Mouse (Mus musculus): Measurements from ENCODE around the gene Usmg5.
"Not testable (repeated sequence)": the region's sequence is repeated elsewhere in the genome, so short reads cannot be mapped to it uniquely, and the experiment has no call there.

The Usmg5 gene

GRCm38 (mm10) chr19:47090550-47091156 lies at the start of gene Usmg5, which contains the start of gene Pdcd11:
TSS of gene Usmg5 (minus strand) at chr19:47090647.
TSS of gene Pdcd11 (plus strand) at chr19:47090768.
- ATAC-seq (ENCODE audit: low TSS enrichment), result peak; percentile 97

DNA sequence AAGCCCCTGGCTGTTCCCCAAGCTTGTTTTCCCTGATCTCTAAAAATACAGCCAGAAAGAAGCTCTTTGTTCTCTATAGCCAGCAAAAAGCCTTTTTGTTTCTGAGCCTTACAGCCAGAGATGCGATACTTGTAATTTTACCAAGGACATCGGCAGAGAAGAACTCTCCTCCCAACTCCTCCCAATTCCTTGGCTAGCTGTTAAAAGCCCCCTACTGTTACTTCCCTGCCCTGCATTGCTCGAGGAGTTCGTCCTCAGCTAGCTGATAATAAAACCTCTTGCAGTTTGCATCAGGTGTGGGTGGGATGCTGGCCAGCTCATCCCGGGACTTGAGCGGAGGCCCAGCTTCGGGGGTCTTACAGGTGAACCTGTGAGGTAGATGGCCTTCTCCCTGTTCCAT lies 49.2 kb upstream of the Usmg5 start:
- not testable (repeated sequence) for ATAC-seq (ENCODE audit: low TSS enrichment)

- ATAC-seq (ENCODE audit: low TSS enrichment), result peak; percentile 50
Observed at GRCm38 (mm10) chr19:47137771-47138421, 47.4 kb upstream of the Usmg5 start, which contains the start of gene Calhm2. TSS of gene Calhm2 (minus strand) at chr19:47138294.

DNA sequence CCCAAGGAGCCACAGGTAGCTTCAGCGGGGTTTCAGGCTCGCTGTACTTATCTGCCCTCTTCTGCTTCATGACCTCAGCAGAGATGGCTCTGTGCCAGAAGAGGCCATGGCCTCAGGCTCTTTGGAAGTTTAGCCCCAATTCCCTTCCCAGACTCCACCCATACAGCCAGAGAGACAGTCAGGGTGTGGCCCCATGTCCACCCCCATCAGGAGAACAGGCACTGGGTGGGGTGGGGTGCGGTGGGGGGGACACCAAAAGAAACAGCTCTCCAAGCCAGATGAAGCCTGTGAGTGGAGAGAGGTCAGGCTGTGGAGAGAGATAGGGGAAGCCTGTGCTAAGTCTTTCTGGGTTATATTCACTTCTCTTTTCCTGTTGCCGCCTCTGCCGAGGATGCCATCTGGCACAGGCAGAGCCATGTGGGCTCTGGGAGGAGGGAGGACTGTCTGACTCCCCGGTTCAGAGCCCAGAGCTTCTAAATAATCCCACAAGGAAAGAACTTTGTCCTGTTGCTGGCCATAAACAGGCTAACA lies 46.7 kb upstream of the Usmg5 start:
- peak; percentile 64 for ATAC-seq (ENCODE audit: low TSS enrichment)

GRCm38 (mm10) chr19:47136170-47136569 lies 45.7 kb upstream of the Usmg5 start:
- ATAC-seq (ENCODE audit: low TSS enrichment), result no peak

DNA sequence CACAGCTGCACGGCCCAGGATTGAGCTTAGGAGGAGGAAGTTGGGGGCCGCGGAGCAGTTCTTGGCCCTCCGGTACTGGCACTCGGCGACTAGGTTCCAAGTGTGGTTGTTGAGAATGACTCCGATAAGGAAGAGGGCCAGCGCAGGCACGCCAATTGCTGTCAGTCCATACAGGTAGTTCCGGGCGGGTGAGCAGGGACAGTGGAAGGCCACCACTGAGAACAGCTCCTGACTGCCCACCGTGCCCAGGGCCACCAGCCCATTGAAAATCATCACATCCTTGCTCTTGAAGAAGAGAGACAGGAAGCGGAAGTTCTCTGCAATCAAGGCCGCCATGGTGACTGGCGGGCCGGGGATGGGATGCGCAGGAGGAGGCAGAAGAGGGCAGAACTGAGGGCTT lies 45.1 kb upstream of the Usmg5 start:
- ATAC-seq (ENCODE audit: low TSS enrichment), result no peak

GRCm38 (mm10) chr19:47133161-47133560 lies 42.7 kb upstream of the Usmg5 start:
- peak; percentile 44; the same call in 1 of the 2 replicates for ATAC-seq (ENCODE audit: low TSS enrichment)

- no peak for ATAC-seq (ENCODE audit: low TSS enrichment)
Observed at GRCm38 (mm10) chr19:47130551-47131125, 40.2 kb upstream of the Usmg5 start.

GRCm38 (mm10) chr19:47128835-47129234 lies 38.4 kb upstream of the Usmg5 start:
- no peak for ATAC-seq (ENCODE audit: low TSS enrichment)

DNA sequence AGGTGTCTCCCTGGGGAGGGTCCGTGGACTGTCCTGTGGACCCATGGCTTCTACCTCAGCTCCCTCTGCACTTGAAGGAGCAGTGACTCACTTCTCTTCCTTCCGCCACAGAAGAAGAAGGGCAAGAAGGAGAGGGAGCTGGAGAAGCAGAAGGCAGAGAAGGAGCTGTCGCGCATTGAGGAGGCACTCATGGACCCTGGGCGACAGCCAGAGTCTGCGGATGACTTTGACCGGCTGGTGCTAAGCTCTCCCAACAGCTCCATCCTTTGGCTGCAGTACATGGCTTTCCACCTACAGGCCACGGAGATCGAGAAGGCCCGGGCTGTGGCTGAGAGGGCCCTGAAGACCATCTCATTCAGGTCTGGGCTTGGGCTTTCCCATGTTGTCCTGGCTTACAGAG lies 37.7 kb upstream of the Usmg5 start:
- peak; percentile 38 for ATAC-seq (ENCODE audit: low TSS enrichment)

GRCm38 (mm10) chr19:47122802-47123201 lies 32.4 kb upstream of the Usmg5 start:
- no peak for ATAC-seq (ENCODE audit: low TSS enrichment)

DNA sequence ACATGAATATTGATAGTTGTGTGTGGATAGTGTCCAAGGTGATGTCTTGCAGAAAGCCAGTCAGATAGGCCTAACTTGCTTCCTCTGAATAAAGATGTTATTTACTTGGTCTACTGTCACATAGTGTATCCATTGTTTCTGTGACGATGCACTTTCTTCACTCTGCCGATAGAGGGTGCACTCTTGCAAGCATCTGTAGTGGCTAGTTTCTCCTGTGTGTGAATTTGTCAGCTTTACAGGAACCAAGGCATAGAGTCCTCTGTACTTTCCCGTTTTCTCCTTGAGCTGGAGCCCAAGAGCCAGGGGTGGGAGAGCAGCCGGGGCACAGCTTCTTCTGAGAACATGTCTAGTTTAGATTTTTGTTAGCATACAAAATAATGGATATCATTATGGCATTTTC lies 30.6 kb upstream of the Usmg5 start:
- peak; percentile 65 for ATAC-seq (ENCODE audit: low TSS enrichment)

DNA sequence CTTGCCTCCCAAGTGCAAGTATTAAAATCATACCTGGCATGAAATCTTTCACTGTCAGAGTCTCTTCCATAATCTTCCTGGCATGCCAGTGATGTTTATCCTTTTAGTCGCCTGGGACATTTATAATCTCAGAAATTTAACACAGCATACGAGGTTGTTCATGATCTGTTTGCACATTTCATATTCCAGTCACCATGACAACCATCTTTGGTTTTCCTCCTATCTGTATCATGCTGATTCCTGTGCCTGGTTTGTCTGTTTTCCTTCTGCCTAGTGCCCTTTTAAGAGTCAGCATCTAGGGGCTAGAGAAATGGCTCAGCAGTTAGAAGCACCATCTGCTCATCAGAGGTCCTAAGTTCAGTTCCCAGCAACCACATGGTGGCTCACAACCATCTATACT lies 28.2 kb upstream of the Usmg5 start:
- no peak for ATAC-seq (ENCODE audit: low TSS enrichment)

DNA sequence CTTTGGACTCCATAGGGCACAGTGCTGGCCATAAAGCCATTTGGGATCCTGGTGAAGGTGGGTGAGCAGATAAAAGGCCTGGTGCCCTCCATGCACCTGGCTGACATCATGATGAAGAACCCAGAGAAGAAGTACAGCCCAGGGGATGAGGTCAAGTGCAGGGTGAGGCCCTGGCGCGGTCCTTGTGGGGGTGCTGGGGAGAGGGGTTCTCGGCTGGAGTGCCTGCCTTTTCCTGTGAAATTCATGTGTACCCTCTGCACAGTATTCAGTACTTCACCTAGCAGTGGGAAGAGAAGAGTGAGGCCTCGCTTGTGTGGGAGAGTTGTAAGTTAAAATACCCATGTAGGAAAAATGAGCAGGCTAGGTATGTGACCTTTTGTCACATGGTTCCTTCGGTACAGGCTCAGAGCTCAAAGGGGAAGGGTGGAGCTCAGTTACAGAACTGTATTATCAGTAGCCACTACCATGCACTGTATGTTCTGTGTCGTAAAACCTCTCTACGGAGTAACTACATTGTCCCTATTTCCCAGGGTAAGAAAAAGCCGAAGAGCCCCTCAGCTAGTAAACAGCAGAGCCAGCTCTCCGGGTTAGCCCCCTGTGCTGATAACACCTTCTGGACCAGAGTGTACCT lies 14.3 kb upstream of the Usmg5 start:
- no peak for ATAC-seq (ENCODE audit: low TSS enrichment)

DNA sequence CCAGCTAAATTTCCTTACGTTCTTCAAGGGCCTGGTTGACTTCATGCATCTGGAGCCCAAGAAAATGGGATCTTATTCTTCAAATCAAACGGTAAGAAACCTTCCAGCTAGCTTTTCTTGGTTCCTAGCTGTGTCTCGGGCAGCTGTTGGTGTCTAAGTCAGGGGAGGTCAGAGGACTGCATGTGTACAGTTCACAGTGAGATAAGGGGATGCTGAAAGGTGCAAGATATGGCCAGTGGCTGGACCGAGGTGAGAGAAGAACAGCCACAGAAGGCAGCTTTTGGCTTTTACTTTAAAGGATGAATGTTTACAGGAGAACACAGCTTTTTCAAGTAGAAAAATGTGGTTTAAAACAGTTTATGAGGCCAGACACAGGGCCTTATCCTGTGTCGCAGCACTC lies 10.6 kb upstream of the Usmg5 start:
- ATAC-seq (ENCODE audit: low TSS enrichment), result no peak

DNA sequence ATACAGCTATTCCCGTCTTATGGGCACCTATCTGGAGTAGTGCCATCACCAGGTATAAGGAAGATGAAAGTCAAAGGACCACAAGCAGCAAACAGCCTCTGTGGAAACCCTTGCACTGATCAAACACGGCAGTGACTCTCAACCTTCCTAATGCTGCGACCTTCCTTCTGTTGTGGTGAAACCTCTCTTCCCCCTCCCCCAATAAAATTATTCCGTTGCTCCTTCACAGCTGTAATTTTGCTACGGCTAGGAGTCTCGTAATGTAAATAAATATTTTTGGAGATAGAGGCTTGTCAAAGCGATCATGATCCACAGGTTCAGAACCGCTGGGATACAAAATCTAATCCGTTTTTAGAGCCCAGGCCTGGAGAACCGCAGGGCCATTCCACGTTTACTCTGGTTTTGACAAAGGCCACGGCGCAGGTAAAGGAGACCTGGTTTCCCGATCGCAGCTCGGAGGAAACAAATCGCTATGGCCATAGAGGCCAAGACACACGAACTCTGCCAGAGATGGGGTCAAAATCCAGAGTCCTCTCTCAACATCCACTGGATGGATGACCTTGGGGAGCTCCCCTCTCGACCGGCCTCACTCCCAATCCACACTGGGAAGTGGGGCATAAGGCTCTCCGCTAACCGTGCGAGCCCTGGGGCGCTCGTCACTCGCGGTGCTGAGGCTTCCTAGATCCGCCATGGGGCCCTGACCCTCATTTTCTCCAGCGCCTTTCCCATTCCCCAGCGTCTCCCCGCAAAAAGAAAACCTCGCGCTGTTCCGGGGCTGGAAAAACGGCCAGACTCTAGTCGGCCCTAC lies 525 bp downstream of the Usmg5 start:
- peak; percentile 28; the same call in 1 of the 2 replicates for ATAC-seq (ENCODE audit: low TSS enrichment)

GRCm38 (mm10) chr19:47088226-47088625 lies 2.2 kb downstream of the Usmg5 start:
- ATAC-seq (ENCODE audit: low TSS enrichment), result no peak

DNA sequence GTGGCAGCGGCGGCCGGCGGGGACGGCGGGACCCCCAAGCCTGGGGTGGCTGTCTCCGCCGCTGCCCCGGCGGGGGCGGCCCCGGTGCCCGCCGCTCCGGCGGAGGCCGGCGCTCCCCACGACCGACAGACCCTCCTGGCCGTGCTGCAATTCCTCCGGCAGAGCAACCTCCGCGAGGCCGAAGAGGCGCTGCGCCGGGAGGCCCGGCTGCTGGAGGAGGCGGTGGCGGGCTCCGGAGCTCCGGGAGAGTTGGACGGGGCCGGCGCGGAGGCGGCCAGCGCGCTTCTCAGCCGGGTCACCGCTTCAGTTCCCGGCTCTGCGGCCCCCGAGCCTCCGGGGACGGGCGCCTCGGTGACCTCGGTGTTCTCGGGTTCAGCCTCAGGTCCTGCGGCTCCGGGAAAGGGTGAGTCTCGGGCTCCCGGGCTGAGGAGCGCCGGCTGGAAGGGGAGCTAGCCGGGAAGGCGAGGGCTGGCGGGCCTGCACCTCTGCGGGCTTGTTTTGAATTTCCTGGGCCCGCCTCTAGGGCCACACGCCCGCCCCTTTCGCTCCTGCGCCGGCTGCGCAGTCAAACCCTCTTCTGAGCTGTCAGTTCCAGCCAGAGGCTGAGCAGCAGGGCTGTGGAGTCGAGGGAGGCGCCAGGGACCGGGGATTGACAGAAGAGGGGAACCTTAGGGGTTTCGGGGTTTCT lies 22.4 kb downstream of the Usmg5 start:
- ATAC-seq (ENCODE audit: low TSS enrichment), result peak; percentile 97

- peak; percentile 73 for ATAC-seq (ENCODE audit: low TSS enrichment)
Observed at GRCm38 (mm10) chr19:47067096-47067882, 23.2 kb downstream of the Usmg5 start, which contains the start of gene Taf5. TSS of gene Taf5 (plus strand) at chr19:47067746.

DNA sequence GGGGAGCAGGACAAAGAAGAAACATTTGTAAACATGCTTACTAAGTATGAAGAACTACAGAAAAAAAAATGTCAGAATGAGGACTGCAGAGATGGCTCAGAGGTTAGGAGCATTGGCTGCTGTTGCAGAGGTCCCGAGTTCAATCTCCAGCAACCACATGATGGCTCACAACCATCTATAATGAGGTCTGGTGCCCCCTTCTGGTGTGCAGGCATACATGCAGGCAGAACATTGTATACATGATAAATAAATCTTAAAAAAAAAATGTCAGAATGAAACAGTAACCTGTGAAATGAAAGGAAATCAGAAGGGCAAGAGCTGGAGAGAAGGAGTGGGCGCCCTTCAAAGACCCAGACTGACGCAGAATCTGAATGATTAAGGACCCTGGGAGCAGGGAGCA lies 24.6 kb downstream of the Usmg5 start:
- no peak for ATAC-seq (ENCODE audit: low TSS enrichment)
